Mouse (Mus musculus) brain, adult 2 months (tissue): ENCODE results near the gene Tesc.
A peak's percentile ranks its signal among the peaks of the same experiment; 100 is the strongest.

Source experiments
- DNase-seq: peaks from one replicate; pipeline ENCODE4 v3.0.0; 2011; ENCODE audit warnings: low read depth, low spot score

The Tesc gene

GRCm38 (mm10) chr5:118043761-118044160, 16.2 kb downstream of the Tesc start:
- DNase-seq: no peak

- peak; percentile 95 for DNase-seq
These were observed 17.4 kb downstream of the Tesc start for GRCm38 (mm10) chr5:118044907-118045306.

- no peak for DNase-seq
These were observed 17.8 kb downstream of the Tesc start for GRCm38 (mm10) chr5:118045385-118045784.

- no peak for DNase-seq
These were observed 19.7 kb downstream of the Tesc start for GRCm38 (mm10) chr5:118047091-118047757.

GRCm38 (mm10) chr5:118048412-118048811, 20.9 kb downstream of the Tesc start:
- no peak for DNase-seq

GRCm38 (mm10) chr5:118048928-118049327, 21.4 kb downstream of the Tesc start:
- no peak for DNase-seq

GRCm38 (mm10) chr5:118050743-118051142, 23.2 kb downstream of the Tesc start:
- no peak for DNase-seq

- peak; percentile 87 for DNase-seq
These were observed 24.6 kb downstream of the Tesc start for GRCm38 (mm10) chr5:118051981-118052662.

GRCm38 (mm10) chr5:118053205-118053604, 25.7 kb downstream of the Tesc start:
- peak; percentile 67 for DNase-seq

GRCm38 (mm10) chr5:118057508-118058111, 30.1 kb downstream of the Tesc start:
- DNase-seq: peak; percentile 68

- no peak for DNase-seq
These were observed 31.3 kb downstream of the Tesc start for GRCm38 (mm10) chr5:118058858-118059257.

GRCm38 (mm10) chr5:118059646-118060045, 32.1 kb downstream of the Tesc start:
- DNase-seq: no peak

- DNase-seq: no peak
These were observed 33.8 kb downstream of the Tesc start for GRCm38 (mm10) chr5:118061391-118061790.

GRCm38 (mm10) chr5:118063181-118063621, 35.7 kb downstream of the Tesc start:
- peak; percentile 86 for DNase-seq

- DNase-seq: no peak
These were observed 36.9 kb downstream of the Tesc start for GRCm38 (mm10) chr5:118064284-118064901.

- DNase-seq: peak; percentile 94
These were observed 38.1 kb downstream of the Tesc start for GRCm38 (mm10) chr5:118065516-118066255.

GRCm38 (mm10) chr5:118066828-118067227, 39.3 kb downstream of the Tesc start:
- peak; percentile 86 for DNase-seq

GRCm38 (mm10) chr5:118067572-118067971, 40.0 kb downstream of the Tesc start:
- DNase-seq: peak; percentile 83

- no peak for DNase-seq
These were observed 40.5 kb downstream of the Tesc start for GRCm38 (mm10) chr5:118067984-118068494.

- peak; percentile 93 for DNase-seq
These were observed 41.8 kb downstream of the Tesc start for GRCm38 (mm10) chr5:118069315-118069714.

- DNase-seq: no peak
These were observed 44.2 kb downstream of the Tesc start for GRCm38 (mm10) chr5:118071766-118072165.
